Mouse (Mus musculus) G1E (cell line): ENCODE measurements around the gene Ddi2.

Experiments used
- CTCF ChIP-seq: IDR thresholded peaks from 2 replicates; pipeline ENCODE4 v1.5.1; 2012; ENCODE audit warnings: low read depth, low read length, inconsistent platforms, mixed read lengths
- POLR2AphosphoS5 ChIP-seq: IDR thresholded peaks from 2 replicates; pipeline ENCODE4 v1.6.1; 2012; ENCODE audit warnings: low read depth, low read length, inconsistent platforms; ENCODE audit not compliant: insufficient replicate concordance

DNA sequence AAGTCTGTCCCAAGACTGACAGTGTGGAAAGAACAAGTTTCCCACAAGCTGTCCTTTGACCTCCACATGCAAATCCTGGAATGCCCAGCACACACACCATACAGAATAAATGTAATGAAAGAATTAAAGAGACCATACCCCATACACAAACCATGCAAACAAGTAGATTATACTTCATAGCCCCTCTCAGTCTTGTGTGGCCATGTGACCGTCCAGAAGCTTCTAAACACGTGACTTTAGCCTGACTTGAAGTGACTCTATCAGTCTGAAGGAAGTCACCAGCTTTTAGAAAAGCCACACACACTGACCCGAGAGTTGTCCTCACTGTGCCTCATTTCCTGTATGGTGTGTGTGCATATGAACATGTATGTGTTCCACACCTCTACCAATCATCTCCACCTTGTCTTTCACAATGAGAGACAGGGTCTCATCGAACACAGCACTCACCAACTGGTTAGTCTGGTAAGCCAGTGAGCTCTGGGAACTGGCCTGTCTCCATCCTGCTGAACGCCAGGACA lies 46.7 kb downstream of the Ddi2 start:
- TF ChIP-seq CTCF (no peak), POLR2AphosphoS5 (no peak)
